Mouse (Mus musculus): ENCODE measurements around the gene Pagr1b.

The Pagr1b gene

GRCm38 (mm10) chr7:127020901-127021562, 4.7 kb upstream of the Pagr1b start, which contains the start of the genes Gm42742 and Prrt2:
TSS of gene Gm42742 (minus strand) at chr7:127021097.
TSS of gene Prrt2 (minus strand) at chr7:127021211.
- in situ Hi-C loops (cut with MboI; ENCODE audit: low pct_unique_long_range_greater_than_20kb in 1 of 2, low sequenced_read_pairs in 2 of 2, unreplicated experiment in 1 of 2) = no loop called here

DNA sequence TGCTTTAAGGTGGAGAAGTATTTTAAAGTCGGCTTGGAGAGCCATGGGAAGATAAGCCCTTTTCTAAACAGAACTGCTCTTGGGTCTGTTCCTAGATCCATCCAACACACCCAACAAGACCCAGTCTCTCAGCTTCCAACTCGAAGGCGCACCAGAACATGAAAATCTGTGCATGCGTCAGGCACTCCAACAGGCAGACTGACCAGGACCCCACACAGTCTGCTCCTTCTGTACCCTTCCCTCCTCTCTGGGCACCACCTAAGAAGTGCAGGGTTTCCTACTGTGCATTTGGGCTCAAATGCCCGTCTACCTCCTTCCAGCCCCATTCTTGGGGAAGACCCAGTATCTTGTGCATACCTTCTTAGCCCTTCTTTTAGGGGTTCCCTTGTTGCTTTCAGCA, 4.2 kb upstream of the Pagr1b start:
- in situ Hi-C loops (cut with MboI; ENCODE audit: low pct_unique_long_range_greater_than_20kb in 1 of 2, low sequenced_read_pairs in 2 of 2, unreplicated experiment in 1 of 2) = no loop called here

- in situ Hi-C loops (cut with MboI; ENCODE audit: low pct_unique_long_range_greater_than_20kb in 1 of 2, low sequenced_read_pairs in 2 of 2, unreplicated experiment in 1 of 2) = no loop called here
Measured at GRCm38 (mm10) chr7:127020031-127020430, 3.7 kb upstream of the Pagr1b start.

GRCm38 (mm10) chr7:127019306-127019960, 3.1 kb upstream of the Pagr1b start:
- in situ Hi-C loops (cut with MboI; ENCODE audit: low pct_unique_long_range_greater_than_20kb in 1 of 2, low sequenced_read_pairs in 2 of 2, unreplicated experiment in 1 of 2) = no loop called here

DNA sequence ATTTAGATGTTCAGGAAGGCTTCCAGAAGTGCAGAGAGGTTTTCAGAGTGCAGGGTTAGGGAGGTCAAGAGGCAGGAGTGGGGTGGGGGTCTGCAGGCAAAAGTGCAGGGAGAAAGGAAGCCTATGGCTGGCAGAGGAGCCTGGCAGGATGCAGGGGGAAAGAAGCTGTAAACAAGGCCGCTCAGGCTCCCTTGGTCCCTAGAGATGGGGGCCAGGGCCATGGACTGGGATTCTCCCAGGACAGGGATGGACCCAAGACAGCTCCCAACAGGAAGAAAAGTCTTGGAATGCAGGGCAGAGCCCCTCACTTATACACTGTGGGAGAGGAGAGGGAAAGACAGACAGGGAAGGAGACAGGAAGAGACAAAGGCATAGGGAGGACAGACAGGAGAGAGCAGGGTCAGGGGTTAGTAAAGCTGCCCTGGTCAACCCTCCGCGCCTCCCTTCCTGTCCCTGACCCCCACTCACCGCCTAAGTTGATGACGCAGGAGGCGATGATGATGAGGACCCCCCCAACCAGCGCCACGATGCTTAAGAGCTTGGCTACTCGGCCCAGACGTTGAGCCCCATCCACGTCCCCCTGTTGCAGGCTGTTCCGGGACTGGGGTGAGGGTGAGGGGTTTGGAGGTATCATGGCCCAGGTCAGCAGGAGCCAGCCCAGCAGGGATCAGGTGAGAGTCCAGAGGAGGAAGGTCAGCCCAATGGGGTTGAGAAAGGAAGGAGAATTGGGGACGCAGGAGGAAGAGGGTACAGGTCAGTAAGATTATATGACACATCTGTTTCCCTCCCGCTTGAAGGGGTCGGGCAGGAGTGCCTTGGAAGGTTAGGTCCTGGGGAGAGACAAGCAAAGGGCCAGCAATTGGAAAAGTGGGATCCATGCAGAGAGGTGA, 2.4 kb upstream of the Pagr1b start:
- in situ Hi-C loops (cut with MboI; ENCODE audit: low pct_unique_long_range_greater_than_20kb in 1 of 2, low sequenced_read_pairs in 2 of 2, unreplicated experiment in 1 of 2) = no loop called here

GRCm38 (mm10) chr7:127017950-127018345, 1.7 kb upstream of the Pagr1b start:
- in situ Hi-C loops (cut with MboI; ENCODE audit: low pct_unique_long_range_greater_than_20kb in 1 of 2, low sequenced_read_pairs in 2 of 2, unreplicated experiment in 1 of 2) = no loop called here

DNA sequence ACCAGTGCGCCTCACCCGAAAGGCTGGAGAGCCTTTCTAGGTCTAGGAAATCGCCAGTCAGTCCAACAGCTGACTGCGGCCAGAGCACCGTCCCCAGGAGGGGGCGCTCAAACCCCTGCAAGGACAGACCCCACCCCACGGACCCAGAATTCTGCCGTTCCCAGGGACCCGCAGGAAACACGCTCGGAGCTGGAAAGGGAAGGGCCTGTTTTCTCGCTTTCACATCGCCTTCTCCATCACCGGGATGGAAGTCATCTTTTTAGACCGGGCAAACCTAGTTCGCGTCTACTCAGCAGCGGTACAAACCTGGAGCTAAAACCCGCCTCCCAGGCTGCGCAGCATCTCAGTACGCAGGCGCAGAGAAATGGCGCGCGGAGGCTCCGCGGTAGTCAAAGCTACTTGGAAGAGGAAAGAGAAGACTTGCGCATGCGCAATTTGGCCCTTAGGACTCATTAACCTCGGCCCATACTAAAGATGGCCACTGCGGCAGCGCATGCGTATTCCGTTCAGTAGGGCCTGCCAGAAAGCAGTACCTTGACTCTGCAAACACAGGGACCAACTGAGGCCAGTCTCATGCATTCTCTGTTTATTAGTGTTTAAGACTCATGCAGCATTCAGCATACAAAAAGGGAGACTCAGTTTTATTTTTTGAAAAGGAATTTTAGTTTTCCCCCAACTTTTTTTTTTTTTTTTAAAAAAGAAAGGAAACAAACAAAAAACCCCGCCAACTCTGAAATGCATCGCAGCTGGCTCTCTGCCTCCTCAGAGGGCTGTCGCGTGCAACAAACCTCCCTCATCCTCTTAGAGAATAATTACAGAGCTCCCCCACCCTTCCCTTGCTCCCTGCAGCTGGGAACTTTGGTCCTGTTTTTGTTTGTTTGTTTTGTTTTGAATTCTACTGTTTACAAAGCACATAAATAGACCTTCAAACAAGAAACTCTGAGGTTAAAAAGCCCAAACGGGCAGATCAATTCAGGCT, 976 bp upstream of the Pagr1b start, which contains the start of gene Pagr1a:
Gene Pagr1a, minus strand, starts transcription at position 382 of the 979 bp plus-strand sequence.
- in situ Hi-C loops (cut with MboI; ENCODE audit: low pct_unique_long_range_greater_than_20kb in 1 of 2, low sequenced_read_pairs in 2 of 2, unreplicated experiment in 1 of 2) = no loop called here

GRCm38 (mm10) chr7:127016486-127016938, 228 bp upstream of the Pagr1b start:
- in situ Hi-C loops (cut with MboI; ENCODE audit: low pct_unique_long_range_greater_than_20kb in 1 of 2, low sequenced_read_pairs in 2 of 2, unreplicated experiment in 1 of 2) = no loop called here

DNA sequence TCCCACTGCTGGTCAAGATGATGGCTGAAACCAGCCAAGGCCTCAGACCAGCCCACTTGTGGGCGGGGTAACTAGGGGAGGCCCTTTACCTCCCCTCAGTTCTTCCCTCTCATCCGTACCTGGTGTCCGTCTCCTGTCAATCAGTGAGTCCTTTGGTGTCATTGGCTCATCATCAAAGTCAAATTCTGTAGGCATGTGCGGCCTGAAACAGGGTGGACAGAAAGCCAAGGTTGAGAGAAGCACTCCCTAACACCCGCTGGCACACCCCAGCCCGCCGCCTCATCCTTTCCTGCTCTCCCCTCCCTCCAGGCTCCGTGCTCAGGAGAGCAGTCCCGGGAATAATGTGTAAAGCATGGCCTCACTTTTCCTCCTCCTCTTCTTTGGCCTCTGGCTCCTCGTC, 203 bp downstream of the Pagr1b start:
- in situ Hi-C loops (cut with MboI; ENCODE audit: low pct_unique_long_range_greater_than_20kb in 1 of 2, low sequenced_read_pairs in 2 of 2, unreplicated experiment in 1 of 2) = no loop called here

GRCm38 (mm10) chr7:127014993-127015392, 1.3 kb downstream of the Pagr1b start:
- in situ Hi-C loops (cut with MboI; ENCODE audit: low pct_unique_long_range_greater_than_20kb in 1 of 2, low sequenced_read_pairs in 2 of 2, unreplicated experiment in 1 of 2) = no loop called here

GRCm38 (mm10) chr7:127014320-127014719, 2.0 kb downstream of the Pagr1b start, which contains the start of gene Mvp:
TSS of gene Mvp (minus strand) at chr7:127014621.
- in situ Hi-C loops (cut with MboI; ENCODE audit: low pct_unique_long_range_greater_than_20kb in 1 of 2, low sequenced_read_pairs in 2 of 2, unreplicated experiment in 1 of 2) = no loop called here

DNA sequence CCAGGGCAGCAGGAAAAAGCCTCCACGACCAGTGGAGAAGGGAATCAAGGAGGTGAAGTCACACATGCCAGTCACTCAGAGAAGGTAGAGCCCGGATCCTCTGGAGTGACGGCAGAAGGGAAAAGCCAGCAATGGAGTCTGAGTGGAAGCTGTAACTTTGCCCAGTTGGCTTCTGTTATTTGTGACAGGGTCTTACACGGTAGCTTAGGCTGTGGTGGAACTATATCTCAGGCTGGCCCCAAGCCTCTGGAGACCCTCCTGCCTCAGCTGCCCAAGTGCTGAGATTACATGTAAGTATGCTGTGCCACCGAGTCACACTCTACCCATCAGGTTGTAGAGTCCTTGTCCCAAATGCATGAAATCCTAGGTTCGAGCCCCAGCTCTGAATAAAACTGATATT, 2.9 kb downstream of the Pagr1b start:
- in situ Hi-C loops (cut with MboI; ENCODE audit: low pct_unique_long_range_greater_than_20kb in 1 of 2, low sequenced_read_pairs in 2 of 2, unreplicated experiment in 1 of 2) = no loop called here

DNA sequence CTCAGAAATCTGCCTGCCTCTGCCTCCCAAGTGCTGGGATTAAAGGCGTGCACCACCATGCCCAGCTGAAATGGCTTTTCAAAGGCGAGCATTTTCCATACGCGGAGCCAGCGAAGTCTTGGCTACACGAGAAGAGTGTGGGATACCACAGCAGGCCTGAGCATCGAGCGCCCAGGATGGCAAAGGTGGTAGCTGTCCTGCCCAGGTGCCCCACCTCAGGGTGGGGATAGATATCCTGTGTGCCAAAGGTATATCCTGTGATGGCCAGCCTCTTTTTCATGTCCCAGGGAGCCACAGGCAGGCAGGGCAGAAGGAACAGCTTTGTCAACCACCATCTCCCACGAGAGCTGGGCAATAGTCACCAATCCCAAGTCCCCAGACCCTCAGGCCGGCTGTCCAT, 3.4 kb downstream of the Pagr1b start:
- in situ Hi-C loops (cut with MboI; ENCODE audit: low pct_unique_long_range_greater_than_20kb in 1 of 2, low sequenced_read_pairs in 2 of 2, unreplicated experiment in 1 of 2) = no loop called here

GRCm38 (mm10) chr7:127012374-127012773, 3.9 kb downstream of the Pagr1b start:
- in situ Hi-C loops (cut with MboI; ENCODE audit: low pct_unique_long_range_greater_than_20kb in 1 of 2, low sequenced_read_pairs in 2 of 2, unreplicated experiment in 1 of 2) = no loop called here

- in situ Hi-C loops (cut with MboI; ENCODE audit: low pct_unique_long_range_greater_than_20kb in 1 of 2, low sequenced_read_pairs in 2 of 2, unreplicated experiment in 1 of 2) = no loop called here
Measured at GRCm38 (mm10) chr7:127011717-127012116, 4.6 kb downstream of the Pagr1b start.

DNA sequence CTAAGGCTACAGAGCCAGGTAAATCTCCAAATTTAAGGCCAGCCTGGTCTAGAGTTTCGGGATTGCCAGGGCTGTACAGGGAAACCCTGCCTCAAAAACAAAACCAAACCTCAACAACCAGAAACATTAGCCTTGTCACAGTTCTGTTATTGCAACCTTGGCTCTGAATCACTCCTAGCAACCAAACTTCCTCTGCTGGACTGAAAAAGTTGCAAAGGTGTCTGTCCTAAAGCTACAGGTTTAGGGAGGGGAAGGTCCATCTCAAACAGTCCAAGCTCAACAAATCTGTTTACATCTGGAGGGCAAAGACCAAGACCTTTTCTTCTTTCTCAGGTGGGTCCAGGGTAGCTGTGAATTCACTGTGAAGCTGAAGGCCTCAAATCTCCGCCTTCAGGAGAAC, 5.2 kb downstream of the Pagr1b start:
- in situ Hi-C loops (cut with MboI; ENCODE audit: low pct_unique_long_range_greater_than_20kb in 1 of 2, low sequenced_read_pairs in 2 of 2, unreplicated experiment in 1 of 2) = no loop called here

DNA sequence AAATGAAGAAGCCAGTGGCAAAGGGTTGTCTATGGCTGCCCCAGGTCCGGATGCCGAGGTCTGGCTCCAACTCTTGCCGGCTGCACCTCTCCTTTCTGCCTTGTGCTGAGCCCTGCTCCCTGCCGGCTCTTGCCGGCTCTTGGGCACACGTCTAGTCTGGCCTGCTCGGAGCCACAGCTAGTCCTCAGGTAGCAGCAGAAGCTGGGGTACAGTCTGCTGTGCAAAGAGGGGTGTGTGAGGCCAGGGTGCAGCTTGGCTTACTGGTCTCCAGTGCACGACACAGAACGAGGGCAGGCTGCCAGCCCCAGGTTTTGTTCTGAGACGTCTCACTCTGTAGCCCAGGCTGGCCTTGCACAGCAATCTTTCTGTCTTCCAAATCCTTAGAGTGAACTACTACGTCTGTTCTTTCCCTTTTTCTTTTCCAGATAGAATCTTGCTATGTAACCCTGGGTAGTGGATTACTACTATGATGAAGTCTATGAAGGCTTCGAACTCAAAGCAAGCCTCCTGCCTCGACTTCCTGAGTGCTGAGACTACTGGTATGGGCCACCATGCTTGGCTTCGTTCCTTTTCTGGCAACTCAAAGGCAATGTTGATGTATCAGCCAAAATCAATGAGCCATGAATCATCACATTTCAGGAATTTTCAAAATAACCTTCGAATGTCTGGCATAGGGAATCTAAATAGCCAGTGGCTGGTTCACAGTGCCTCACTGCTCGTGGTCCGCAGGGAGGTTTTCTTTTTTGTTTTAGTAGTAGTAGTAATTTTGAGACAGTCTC, 6.8 kb downstream of the Pagr1b start:
- in situ Hi-C loops (cut with MboI; ENCODE audit: low pct_unique_long_range_greater_than_20kb in 1 of 2, low sequenced_read_pairs in 2 of 2, unreplicated experiment in 1 of 2) = no loop called here

Measured in mouse embryonic stem cell (cell line).